Mouse (Mus musculus): ENCODE data around the gene Crb2. TPM values are rescaled to one million over a fixed set of nuclear protein-coding genes. Genes with fewer than 3 reads are reported as not detected.

Gene Crb2
- total RNA-seq, 2 experiments from 2014 or later, result 0.78 to 1.0 TPM

- intact Hi-C loops (cut with DNase I), result no loop called here
- no peak for DNase-seq (ENCODE audit: low spot score)
Observed at GRCm38 (mm10) chr2:37839922-37840321, 63.9 kb downstream of the Crb2 start.

- no peak for DNase-seq (ENCODE audit: low spot score)
Observed at GRCm38 (mm10) chr2:37842151-37842569, 66.1 kb downstream of the Crb2 start.

GRCm38 (mm10) chr2:37842719-37843118, 66.7 kb downstream of the Crb2 start:
- intact Hi-C loops (cut with DNase I), result no loop called here
- DNase-seq (ENCODE audit: low spot score), result no peak

More at GRCm38 (mm10) chr2:37842151-37842569, 66.1 kb downstream of the Crb2 start:
- intact Hi-C loops (cut with DNase I), result no loop called here

Other genes with a start within 250 kb of the Crb2 start
- gene Strbp, start 72.4 kb upstream of the Crb2 start, total RNA-seq (2021), result 10 to 100 TPM; 19.1 to 20.0 TPM

All from heart, postnatal 25 days (tissue).